Mouse (Mus musculus) T-cell, adult 2 months (primary cell): Measurements from ENCODE around the gene Gm21119.
"Not testable (repeated sequence)": the region's sequence is repeated elsewhere in the genome, so short reads cannot be mapped to it uniquely, and the experiment has no call there.

Source experiments
- DNase-seq: peaks from one replicate; pipeline ENCODE4 v3.0.0; 2022; ENCODE audit warnings: low spot score

The Gm21119 gene

DNA sequence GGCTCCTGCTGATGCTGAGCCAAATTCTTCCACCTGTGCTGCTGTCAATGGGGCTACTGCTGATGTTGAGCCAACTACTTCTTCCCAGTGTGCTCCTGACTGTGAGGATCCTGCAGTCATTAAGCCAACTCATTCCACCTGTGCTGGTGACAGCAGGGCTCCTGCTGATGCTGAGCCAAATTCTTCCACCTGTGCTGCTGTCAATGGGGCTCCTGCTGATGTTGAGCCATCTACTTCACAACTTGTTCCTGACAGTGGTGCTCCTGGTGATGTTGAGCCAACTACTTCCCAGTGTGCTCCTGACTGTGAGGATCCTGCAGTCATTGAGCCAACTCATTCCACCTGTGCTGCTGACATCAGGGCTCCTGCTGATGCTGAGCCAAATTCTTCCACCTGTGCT is 63.7 kb downstream of the Gm21119 start:
- DNase-seq, result not testable (repeated sequence)
